Mouse (Mus musculus) lung, postnatal 0 days (tissue): ENCODE measurements at regions not wholly inside any gene's neighbourhood (a gene's known extent, or its start where the extent isn't known, plus 50 kb on each side); places are given as distances from the start of the nearest gene placed in this dataset.

Experiments
- CTCF ChIP-seq: IDR thresholded peaks from 2 replicates; pipeline ENCODE4 v1.5.1; 2016; ENCODE audit warnings: antibody characterized with exemption, mild to moderate bottlenecking
- EP300 ChIP-seq: IDR thresholded peaks from 2 replicates; pipeline ENCODE4 v1.6.1; 2016; ENCODE audit warnings: antibody characterized with exemption, mild to moderate bottlenecking, control low read depth

GRCm38 (mm10) chr14:31970851-31971250 lies 57.9 kb upstream of the Galnt15 start:
- TF ChIP-seq CTCF (no peak), EP300 (no peak)
